Mouse (Mus musculus) testis, adult 2 months (tissue): Measurements from ENCODE around the gene Pgs1. TPM values are rescaled to one million over a fixed set of nuclear protein-coding genes. Genes with fewer than 3 reads are reported as not detected.

Source experiments
- H3K27ac ChIP-seq: fragments of 200-500 bp; 2 replicates; pipeline ENCODE4 v1.5.1; 2012; ENCODE audit warnings: low read depth, low read length; ENCODE audit not compliant: control insufficient read depth, insufficient read depth
- H3K27me3 ChIP-seq: fragments of 200-500 bp; 2 replicates; pipeline ENCODE4 v1.6.1; 2012; ENCODE audit warnings: mild to moderate bottlenecking, low read length, moderate library complexity; ENCODE audit not compliant: control insufficient read depth, insufficient read depth
- H3K36me3 ChIP-seq: fragments of 200-500 bp; 2 replicates; pipeline ENCODE4 v1.6.1; 2012; ENCODE audit warnings: mild to moderate bottlenecking, low read length; ENCODE audit not compliant: control insufficient read depth, insufficient read depth
- H3K4me1 ChIP-seq: fragments of 200-500 bp; 2 replicates; pipeline ENCODE4 v1.6.1; 2012; ENCODE audit warnings: low read length; ENCODE audit not compliant: control insufficient read depth, insufficient read depth
- H3K4me3 ChIP-seq: fragments of 200-500 bp; 2 replicates; pipeline ENCODE4 v1.5.1; 2012; ENCODE audit warnings: low read depth, mild to moderate bottlenecking, low read length, moderate library complexity, mixed read lengths; ENCODE audit not compliant: control insufficient read depth
- CTCF ChIP-seq: fragments of 200-500 bp; IDR thresholded peaks from 2 replicates; pipeline ENCODE4 v1.5.1; 2012; ENCODE audit warnings: low read depth, mild to moderate bottlenecking, inconsistent platforms, low read length, moderate library complexity; ENCODE audit not compliant: control insufficient read depth, insufficient read depth, insufficient replicate concordance
- POLR2A ChIP-seq: fragments of 200-500 bp; IDR thresholded peaks from 2 replicates; pipeline ENCODE4 v1.6.1; 2012; ENCODE audit warnings: low read depth, mild to moderate bottlenecking, inconsistent platforms, low read length, moderate library complexity; ENCODE audit not compliant: control insufficient read depth
- polyA plus RNA-seq: library from polyadenylated mRNA; depleted of rRNA; stranded (reverse); fragments of >200 nt; gene quantifications from 2 replicates; pipeline ENCODE4 v1.2.3, GENCODE M21; 2012

Pgs1 gene
- polyA plus RNA-seq, 1 experiment, result 55.3 TPM

GRCm38 (mm10) chr11:117994250-117995057 is 8.4 kb downstream of the Pgs1 start:
- Histone ChIP-seq H3K27ac (no peak overlapping the region), H3K4me3 (no peak overlapping the region), H3K4me1 (peaks cover 8% of the 10 kb centered on the region)

GRCm38 (mm10) chr11:117995255-117995654 is 9.2 kb downstream of the Pgs1 start:
- H3K4me1 ChIP-seq, result peaks cover 8% of the 10 kb centered on the region
- H3K27ac ChIP-seq, result no peak overlapping the region
- no peak overlapping the region for H3K4me3 ChIP-seq

More at GRCm38 (mm10) chr11:117994250-117995057, 8.4 kb downstream of the Pgs1 start:
- TF ChIP-seq CTCF (no peak), POLR2A (no peak)
- peaks cover 2% of the 10 kb centered on the region; the same call in 1 of the 2 replicates for H3K36me3 ChIP-seq
- H3K27me3 ChIP-seq, result no peaks in the 10 kb centered on the region

GRCm38 (mm10) chr11:117995661-117996060 is 9.6 kb downstream of the Pgs1 start:
- peaks cover 8% of the 10 kb centered on the region for H3K4me1 ChIP-seq
- no peak overlapping the region for H3K4me3 ChIP-seq
- peaks cover 2% of the 10 kb centered on the region for H3K36me3 ChIP-seq
- TF ChIP-seq POLR2A (no peak), CTCF (no peak)
- no peaks in the 10 kb centered on the region for H3K27me3 ChIP-seq
- no peak overlapping the region for H3K27ac ChIP-seq

More at GRCm38 (mm10) chr11:117995255-117995654, 9.2 kb downstream of the Pgs1 start:
- H3K36me3 ChIP-seq, result peaks cover 2% of the 10 kb centered on the region; the same call in 1 of the 2 replicates
- no peaks in the 10 kb centered on the region for H3K27me3 ChIP-seq
- no peak for TF ChIP-seq CTCF
- TF ChIP-seq POLR2A, result no peak

- Histone ChIP-seq H3K27me3 (no peaks in the 10 kb centered on the region), H3K4me3 (no peak overlapping the region), H3K36me3 (peaks cover 2% of the 10 kb centered on the region), H3K4me1 (peaks cover 8% of the 10 kb centered on the region), H3K27ac (no peak overlapping the region)
- TF ChIP-seq POLR2A (no peak), CTCF (no peak)
Observed at GRCm38 (mm10) chr11:117996066-117996465, 10.0 kb downstream of the Pgs1 start.

- H3K27me3 ChIP-seq, result no peaks in the 10 kb centered on the region
- no peak for TF ChIP-seq POLR2A
- TF ChIP-seq CTCF, result no peak
- H3K27ac ChIP-seq, result no peak overlapping the region
Observed at GRCm38 (mm10) chr11:117997085-117997484, 11.0 kb downstream of the Pgs1 start.

GRCm38 (mm10) chr11:117998356-117998755 is 12.3 kb downstream of the Pgs1 start:
- peaks cover 5% of the 10 kb centered on the region for H3K36me3 ChIP-seq
- H3K4me3 ChIP-seq, result no peak overlapping the region
- peaks cover 6% of the 10 kb centered on the region for H3K4me1 ChIP-seq
- H3K27me3 ChIP-seq, result no peaks in the 10 kb centered on the region
- TF ChIP-seq CTCF (no peak), POLR2A (no peak)
- no peak overlapping the region for H3K27ac ChIP-seq

More at GRCm38 (mm10) chr11:117997085-117997484, 11.0 kb downstream of the Pgs1 start:
- Histone ChIP-seq H3K4me3 (no peak overlapping the region), H3K4me1 (peaks cover 8% of the 10 kb centered on the region), H3K36me3 (peaks cover 4% of the 10 kb centered on the region)

GRCm38 (mm10) chr11:117999260-117999934 is 13.3 kb downstream of the Pgs1 start:
- no peaks in the 10 kb centered on the region for H3K27me3 ChIP-seq
- no peak overlapping the region for H3K27ac ChIP-seq
- H3K36me3 ChIP-seq, result peaks cover 7% of the 10 kb centered on the region
- TF ChIP-seq POLR2A (no peak), CTCF (no peak)
- H3K4me3 ChIP-seq, result no peak overlapping the region
- no peaks in the 10 kb centered on the region for H3K4me1 ChIP-seq
